Mouse (Mus musculus): Measurements from ENCODE around the gene Vma21-ps. TPM values are rescaled to one million over a fixed set of nuclear protein-coding genes. Genes with fewer than 3 reads are reported as not detected.

Vma21-ps gene
- not detected for total RNA-seq (2023)

DNA sequence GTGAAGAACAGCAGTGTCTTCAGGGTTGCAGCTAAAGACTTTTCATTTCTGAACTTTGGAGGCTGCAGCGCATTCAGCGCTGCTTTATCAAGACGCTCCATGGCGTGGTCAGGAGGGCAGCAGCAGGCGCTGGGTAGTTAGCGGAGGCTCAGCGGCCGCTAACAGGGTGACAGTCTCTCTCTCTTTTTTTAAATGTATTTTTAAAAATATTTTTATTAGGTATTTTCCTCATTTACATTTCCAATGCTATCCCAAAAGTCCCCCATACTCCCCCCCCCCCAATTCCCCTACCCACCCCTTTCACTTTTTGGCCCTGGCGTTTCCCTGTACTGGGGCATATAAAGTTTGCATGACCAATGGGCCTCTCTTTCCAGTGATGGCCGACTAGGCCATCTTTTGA, at the start of gene Vma21-ps:
Vma21-ps (minus strand) TSS at position 101 of the 400 bp plus-strand sequence.

Other genes starting within 250 kb of the Vma21-ps start
- 1 to 10 TPM; 6.4 to 7.9 TPM for gene Smc2, start 58.0 kb downstream of the Vma21-ps start, total RNA-seq (2023)
- not detected for gene Toporsl, start 99.0 kb upstream of the Vma21-ps start, total RNA-seq (2023)